Mouse (Mus musculus) liver, adult 2 months (tissue): ENCODE results near the gene Wap.

Experiments used
- CTCF ChIP-seq: fragments of 200-500 bp; IDR thresholded peaks from 2 replicates; pipeline ENCODE4 v1.5.1; 2011; ENCODE audit warnings: low read depth, low read length, control low read depth
- POLR2A ChIP-seq: fragments of 200-500 bp; IDR thresholded peaks from 2 replicates; pipeline ENCODE4 v1.6.1; 2011; ENCODE audit warnings: low read length, control low read depth; ENCODE audit not compliant: insufficient read depth; ENCODE audit errors: extremely low read depth

DNA sequence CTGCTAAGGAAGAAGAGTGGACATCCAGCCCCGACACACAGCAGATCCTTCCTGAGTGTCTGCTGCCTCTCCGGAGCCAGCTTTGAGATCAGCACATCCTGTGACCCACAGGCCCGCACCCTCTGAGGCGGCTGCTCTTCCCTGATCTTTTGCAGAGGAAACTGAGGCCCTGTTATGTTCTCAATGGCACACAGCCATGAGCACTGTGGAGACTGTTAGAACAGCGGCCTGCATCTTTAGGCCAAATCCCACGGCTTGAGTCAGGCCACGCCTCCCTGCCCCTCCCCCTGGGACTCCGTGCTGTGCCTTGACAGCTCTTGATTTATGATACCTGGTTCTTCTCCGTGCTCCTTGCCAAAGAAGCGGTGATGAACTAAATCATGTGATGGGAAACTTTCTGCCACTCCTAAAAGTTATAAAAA, 42.0 kb upstream of the Wap start:
- TF ChIP-seq POLR2A (no peak), CTCF (no peak)
